Mouse (Mus musculus) MEL (cell line): ENCODE results near the gene Adar.

ENCODE experiments used
- CHD1 ChIP-seq: IDR thresholded peaks from 2 replicates; pipeline ENCODE4 v1.6.1; 2012; ENCODE audit warnings: low read depth, mild to moderate bottlenecking, inconsistent platforms, low read length, improper control_type of control experiment
- CTCF ChIP-seq, 3 experiments: IDR thresholded peaks in 2 of 3; conservative IDR thresholded peaks in 1 of 3; 2 replicates each; pipeline ENCODE4 v1.5.1; 2011 to 2012; ENCODE audit warnings: low read length in 3 of 3, low read depth in 2 of 3, mild to moderate bottlenecking in 2 of 3, improper control_type of control experiment in 1 of 3, inconsistent platforms in 1 of 3, mixed read lengths in 1 of 3, moderate library complexity in 1 of 3; ENCODE audit not compliant: control insufficient read depth in 1 of 3, insufficient read depth in 1 of 3, poor library complexity in 1 of 3, severe bottlenecking in 1 of 3
- EP300 ChIP-seq, 2 experiments: IDR thresholded peaks; 2 replicates each; pipeline ENCODE4 v1.6.1; 2011; ENCODE audit warnings: improper control_type of control experiment in 2 of 2, low read length in 2 of 2, low read depth in 1 of 2, mild to moderate bottlenecking in 1 of 2
- TBP ChIP-seq: IDR thresholded peaks from 2 replicates; pipeline ENCODE4 v1.8.0; 2011; ENCODE audit warnings: low read depth, low read length, improper control_type of control experiment

DNA sequence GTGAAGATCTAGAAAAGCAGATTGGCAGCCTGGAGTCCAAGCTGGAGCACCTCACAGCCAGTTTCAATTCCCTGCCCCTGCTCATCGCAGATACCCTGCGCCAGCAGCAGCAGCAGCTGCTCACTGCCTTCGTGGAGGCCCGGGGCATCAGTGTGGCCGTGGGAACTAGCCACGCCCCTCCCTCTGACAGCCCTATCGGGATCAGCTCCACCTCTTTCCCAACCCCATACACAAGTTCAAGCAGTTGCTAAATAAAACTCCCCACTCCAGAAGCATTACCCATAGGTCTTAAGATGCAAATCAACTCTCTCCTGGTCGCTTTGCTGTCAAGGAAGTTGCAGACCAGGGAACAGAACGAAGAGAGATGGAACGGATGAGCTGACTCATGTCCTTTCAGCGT lies 47.7 kb upstream of the Adar start:
- TF ChIP-seq CTCF (IDR thresholded peaks at IDR 0.05 in 2 of 3, conservative IDR thresholded peaks at IDR 0.05 in 1 of 3; ENCODE audit: control insufficient read depth in 1 of 3, insufficient read depth in 1 of 3, low read depth in 2 of 3, low read length in 3 of 3, poor library complexity in 1 of 3, severe bottlenecking in 1 of 3) (no peak), EP300 (IDR thresholded peaks at IDR 0.05; ENCODE audit: low read depth in 1 of 2, low read length in 2 of 2) (no peak), CHD1 (no peak), TBP (no peak)
